Mouse (Mus musculus) hindbrain, embryonic 13.5 days (tissue): Measurements from ENCODE around the gene Naalad2. TPM values are rescaled to one million over a fixed set of nuclear protein-coding genes. Genes with fewer than 3 reads are reported as not detected.
"Not testable (repeated sequence)": the region's sequence is repeated elsewhere in the genome, so short reads cannot be mapped to it uniquely, and the experiment has no call there.

ENCODE experiments used
- ATAC-seq: fragments of 200-750 bp; cut with Nextera tagmentation; 2 replicates; pipeline ENCODE4 v1.8.0; 2017; ENCODE audit warnings: moderate TSS enrichment; ENCODE audit not compliant: low FRiP score
- H3K27ac ChIP-seq: fragments of 300-500 bp; sonication (generic); 2 replicates; pipeline ENCODE4 v1.5.1; 2015; ENCODE audit warnings: inconsistent platforms, mild to moderate bottlenecking, moderate library complexity
- H3K27me3 ChIP-seq: fragments of 300-500 bp; sonication (generic); 2 replicates; pipeline ENCODE4 v1.6.1; 2015; ENCODE audit warnings: mild to moderate bottlenecking, inconsistent platforms
- H3K36me3 ChIP-seq: fragments of 300-500 bp; sonication (generic); 2 replicates; pipeline ENCODE4 v1.6.1; 2015; ENCODE audit warnings: mild to moderate bottlenecking, inconsistent platforms
- H3K4me1 ChIP-seq: fragments of 300-500 bp; sonication (generic); replicated peaks from 2 replicates; pipeline ENCODE4 v1.6.1; 2015; ENCODE audit warnings: inconsistent platforms
- H3K4me2 ChIP-seq: fragments of 300-500 bp; sonication (generic); 2 replicates; pipeline ENCODE4 v1.6.1; 2015; ENCODE audit warnings: inconsistent platforms, mild to moderate bottlenecking, moderate library complexity
- H3K4me3 ChIP-seq: fragments of 300-500 bp; sonication (generic); 2 replicates; pipeline ENCODE4 v1.5.1; 2015; ENCODE audit warnings: mild to moderate bottlenecking, inconsistent platforms
- H3K9ac ChIP-seq: fragments of 300-500 bp; sonication (generic); 2 replicates; pipeline ENCODE4 v1.6.1; 2015; ENCODE audit warnings: mild to moderate bottlenecking, inconsistent platforms
- H3K9me3 ChIP-seq: fragments of 300-500 bp; sonication (generic); 2 replicates; pipeline ENCODE4 v1.6.1; 2016; ENCODE audit warnings: inconsistent platforms
- WGBS: fragments of 180-500 bp; shearing (Covaris S2); methylation state at CpG from one replicate; pipeline ENCODE4 v1.1.7; 2015; 5-methylcytosine and 5-hydroxymethylcytosine counted together
- polyA plus RNA-seq: library from polyadenylated mRNA; unstranded; fragments of >200 nt; fragmentation: Nextera tagmentation; extraction: Ambion mirVana; gene quantifications from 2 replicates; pipeline ENCODE4 v1.2.1, GENCODE M21; 2015

The Naalad2 gene
- polyA plus RNA-seq, 1 experiment from 2014 or later, result 2.0 TPM

- no peaks in the 10 kb centered on the region for H3K9me3 ChIP-seq
- H3K27me3 ChIP-seq, result no peaks in the 10 kb centered on the region
- no peaks in the 10 kb centered on the region for H3K36me3 ChIP-seq
- peak within 1 kb of the TSS; percentile 98 for H3K9ac ChIP-seq
- H3K27ac ChIP-seq, result peak within 1 kb of the TSS; percentile 93
- peak within 1 kb of the TSS; percentile 91 for H3K4me2 ChIP-seq
- peaks cover 14% of the 10 kb centered on the region for H3K4me1 ChIP-seq
- peak within 1 kb of the TSS; percentile 96 for H3K4me3 ChIP-seq
- WGBS, result 3% methylated on average over 49 of the region's 49 CpGs
- peak; percentile 99 for ATAC-seq
Measured at GRCm38 (mm10) chr9:18291571-18292429, 111.0 kb downstream of the Naalad2 start, which contains the start of gene Chordc1. Gene Chordc1, plus strand, starts transcription at chr9:18292125.

GRCm38 (mm10) chr9:18278693-18279092 is 124.1 kb downstream of the Naalad2 start:
- ATAC-seq, H3K9me3 ChIP-seq, H3K36me3 ChIP-seq, H3K27ac ChIP-seq, H3K4me2 ChIP-seq, H3K4me1 ChIP-seq, H3K27me3 ChIP-seq, H3K9ac ChIP-seq, H3K4me3 ChIP-seq: not testable (repeated sequence)
- 42% methylated on average over 5 of the region's 5 CpGs for WGBS

- no peaks in the 10 kb centered on the region for H3K4me1 ChIP-seq
- 50% methylated on average over 1 of the region's 1 CpGs for WGBS
- H3K4me3 ChIP-seq, result no peak overlapping the region
- no peak overlapping the region for H3K27ac ChIP-seq
- H3K9ac ChIP-seq, result no peak overlapping the region
- H3K27me3 ChIP-seq, result no peaks in the 10 kb centered on the region
- no peaks in the 10 kb centered on the region for H3K9me3 ChIP-seq
- peak; percentile 66; the same call in 1 of the 2 replicates for ATAC-seq
- no peak overlapping the region for H3K4me2 ChIP-seq
- H3K36me3 ChIP-seq, result no peaks in the 10 kb centered on the region
Measured at GRCm38 (mm10) chr9:18277497-18277896, 125.3 kb downstream of the Naalad2 start.

GRCm38 (mm10) chr9:18276844-18277243 is 126.0 kb downstream of the Naalad2 start:
- Histone ChIP-seq H3K27ac (no peak overlapping the region), H3K9ac (no peak overlapping the region), H3K36me3 (no peaks in the 10 kb centered on the region), H3K4me3 (no peak overlapping the region), H3K4me2 (no peak overlapping the region), H3K27me3 (no peaks in the 10 kb centered on the region), H3K9me3 (no peaks in the 10 kb centered on the region), H3K4me1 (no peaks in the 10 kb centered on the region)
- WGBS, result 61% methylated on average over 2 of the region's 2 CpGs
- no peak for ATAC-seq

GRCm38 (mm10) chr9:18275901-18276300 is 126.9 kb downstream of the Naalad2 start:
- Histone ChIP-seq H3K9me3 (no peaks in the 10 kb centered on the region), H3K4me1 (no peaks in the 10 kb centered on the region), H3K9ac (no peak overlapping the region), H3K27ac (no peak overlapping the region), H3K4me3 (no peak overlapping the region), H3K4me2 (no peak overlapping the region), H3K27me3 (no peaks in the 10 kb centered on the region), H3K36me3 (no peaks in the 10 kb centered on the region)
- no peak for ATAC-seq
- 90% methylated on average over 1 of the region's 1 CpGs for WGBS

Other genes with a start within 250 kb of the Naalad2 start
- 138 and 147 TPM in 2 replicates for gene Chordc1, start 110.9 kb downstream of the Naalad2 start, polyA plus RNA-seq
- gene Ubtfl1, start 1.4 kb upstream of the Naalad2 start, polyA plus RNA-seq, result not detected in 2 replicates
- gene Mbd3l2, start 27.7 kb upstream of the Naalad2 start, polyA plus RNA-seq, result 0.08 TPM in 1 of 2 replicates, not detected in the other
- 39.3 and 42.1 TPM in 2 replicates for gene Zfp558, start 75.3 kb upstream of the Naalad2 start, polyA plus RNA-seq
- not detected in 2 replicates for gene Mbd3l1, start 75.4 kb upstream of the Naalad2 start, polyA plus RNA-seq